Mouse (Mus musculus) kidney, postnatal 4 days (tissue): ENCODE results near the gene Gkn1.
A peak's percentile ranks its signal among the peaks of the same experiment; 100 is the strongest.

Source experiments
- DNase-seq, 2 experiments: peaks; one replicate each; pipeline ENCODE4 v3.0.0; 2021; ENCODE audit warnings: mixed read lengths in 2 of 2

Gkn1 gene

GRCm38 (mm10) chr6:87323381-87323780 lies 27.4 kb downstream of the Gkn1 start:
- DNase-seq, result peak; percentile 51 to 56

GRCm38 (mm10) chr6:87318651-87319050 lies 32.1 kb downstream of the Gkn1 start:
- DNase-seq, result no peak

- no peak for DNase-seq
Measured at GRCm38 (mm10) chr6:87316966-87317365, 33.8 kb downstream of the Gkn1 start.

- no peak for DNase-seq
Measured at GRCm38 (mm10) chr6:87312761-87313160, 38.0 kb downstream of the Gkn1 start.

GRCm38 (mm10) chr6:87304486-87304885 lies 46.3 kb downstream of the Gkn1 start:
- no peak for DNase-seq

- no peak for DNase-seq
Measured at GRCm38 (mm10) chr6:87302746-87303145, 48.0 kb downstream of the Gkn1 start.

- no peak for DNase-seq
Measured at GRCm38 (mm10) chr6:87301991-87302390, 48.8 kb downstream of the Gkn1 start.
